22 mouse cellular contexts compared by ENCODE assay signal in genomic region chr11:3935135-3935534, GRCm38 (mm10). TPM values are rescaled to one million over a fixed set of nuclear protein-coding genes. Genes with fewer than 3 reads are reported as not detected.
DNase-seq lines count a peak whose midpoint lies in the region; ATAC-seq lines count a peak whose summit lies in the region.
"Had no signal": no experiment of that assay in that cellular context is flagged by ENCODE, and none has a peak within 500 bp of the region (broad histone marks: within the 10 kb centered on the region; RNA-seq: fewer than 3 reads in every experiment).

No protein-coding gene starts in this region.

- peak; percentile 45 for DNase-seq in kidney, adult 18-20 months
- DNase-seq in testis, postnatal 10 days (ENCODE audit: low spot score): peak; percentile 33
- no peak for DNase-seq in testis, postnatal 14 days (ENCODE audit: low spot score)
- peak; percentile 46 for DNase-seq in kidney, postnatal 14 days
- no peak for DNase-seq in left cerebral cortex, adult 18-20 months (ENCODE audit: low spot score in 2 of 2)
- DNase-seq in natural killer cell, adult 2 months (ENCODE audit: low spot score in 2 of 2): no peak
- DNase-seq: adrenal gland, adult 2 months; adrenal gland, postnatal 25 days; cerebellum, adult 2 months; cerebellum, postnatal 14 days; embryo, embryonic 11 days; gastrocnemius, adult 2 months; heart, adult 2 months had no signal

- H3K4me1 ChIP-seq in kidney, embryonic 14.5 days (ENCODE audit: control insufficient read depth, insufficient read depth, low read length): peaks cover 6% of the 10 kb centered on the region; the same call in 1 of the 2 replicates

- no peak overlapping the region for H3K27ac ChIP-seq in kidney, embryonic 14.5 days (ENCODE audit: low read depth, low read length)
- H3K27ac ChIP-seq: embryonic facial prominence, embryonic 15.5 days; forebrain, embryonic 10.5 days; gastrocnemius, adult 2 months; heart, adult 2 months; hindbrain, embryonic 10.5 days; hindbrain, embryonic 14.5 days had no signal

- 66% methylated on average over 4 of the region's 4 CpGs for WGBS in kidney, embryonic 14.5 days

- H3K9ac ChIP-seq in kidney, embryonic 14.5 days (ENCODE audit: low read depth, low read length): no peak overlapping the region
- H3K9ac ChIP-seq: embryonic facial prominence, embryonic 15.5 days; hindbrain, embryonic 14.5 days had no signal

- H3K9me3 ChIP-seq in kidney, embryonic 14.5 days (ENCODE audit: control insufficient read depth, low read length): no peaks in the 10 kb centered on the region
- H3K9me3 ChIP-seq: embryonic facial prominence, embryonic 15.5 days; forebrain, embryonic 10.5 days; hindbrain, embryonic 10.5 days had no signal

- ATAC-seq in kidney, embryonic 14.5 days (ENCODE audit: low FRiP score, low TSS enrichment): no peak
- ATAC-seq: forebrain, embryonic 14.5 days had no signal

- no peak overlapping the region for H3K4me2 ChIP-seq in kidney, embryonic 14.5 days (replicated peaks; ENCODE audit: low read depth, low read length)
- H3K4me2 ChIP-seq: embryonic facial prominence, embryonic 15.5 days; heart, embryonic 11.5 days; hindbrain, embryonic 14.5 days had no signal

- H3K27me3 ChIP-seq in kidney, embryonic 14.5 days (ENCODE audit: control insufficient read depth, insufficient read depth, low read length): no peaks in the 10 kb centered on the region
- H3K27me3 ChIP-seq: embryonic facial prominence, embryonic 15.5 days had no signal

- H3K4me3 ChIP-seq in kidney, embryonic 14.5 days (ENCODE audit: low read length): no peak overlapping the region
- H3K4me3 ChIP-seq: embryonic facial prominence, embryonic 15.5 days; erythroblast, embryonic 14.5 days; forebrain, embryonic 10.5 days; gastrocnemius, adult 2 months; heart, adult 2 months; hindbrain, embryonic 10.5 days had no signal

- no peaks in the 10 kb centered on the region for H3K36me3 ChIP-seq in kidney, embryonic 14.5 days (ENCODE audit: control insufficient read depth, insufficient read depth, low read length)
- H3K36me3 ChIP-seq: embryonic facial prominence, embryonic 15.5 days; forebrain, embryonic 10.5 days; hindbrain, embryonic 10.5 days had no signal

RNA-seq across cellular contexts. Expression of gene Tcn2, which starts 3.2 kb away (rescaled TPM):
- 49.7 and 61.8 TPM in 2 replicates for polyA plus RNA-seq in kidney, embryonic 14.5 days (2014; fragmentation: Nextera tagmentation; extraction: Ambion mirVana)
- 10 to 100 TPM; 15.9 to 19.6 TPM for total RNA-seq in left cerebral cortex, adult 18-20 months (2021)

RNA-seq across cellular contexts. Expression of gene Slc35e4, which starts 20.7 kb away (rescaled TPM):
- polyA plus RNA-seq in kidney, embryonic 14.5 days (2014; fragmentation: Nextera tagmentation; extraction: Ambion mirVana): 3.0 and 3.8 TPM in 2 replicates
- total RNA-seq in left cerebral cortex, adult 18-20 months (2021): 10 to 100 TPM; 19.0 to 20.0 TPM

RNA-seq across cellular contexts. Expression of gene Pes1, which starts 28.6 kb away (rescaled TPM):
- polyA plus RNA-seq in kidney, embryonic 14.5 days (2014; fragmentation: Nextera tagmentation; extraction: Ambion mirVana): 60.7 and 81.2 TPM in 2 replicates
- total RNA-seq in left cerebral cortex, adult 18-20 months (2021): 10 to 100 TPM; 40.0 to 43.2 TPM

RNA-seq across cellular contexts. Expression of gene Dusp18, which starts 40.1 kb away (rescaled TPM):
- polyA plus RNA-seq in kidney, embryonic 14.5 days (2014; fragmentation: Nextera tagmentation; extraction: Ambion mirVana): 10.0 and 14.7 TPM in 2 replicates
- 10 to 100 TPM; 19.9 to 24.0 TPM for total RNA-seq in left cerebral cortex, adult 18-20 months (2021)
- polyA plus RNA-seq: erythroblast, embryonic 14.5 days had no signal

RNA-seq across cellular contexts. Expression of gene 4921536K21Rik, which starts 40.2 kb away (rescaled TPM):
- polyA plus RNA-seq in kidney, embryonic 14.5 days (2014; fragmentation: Nextera tagmentation; extraction: Ambion mirVana): 0.20 and 0.40 TPM in 2 replicates
- total RNA-seq in left cerebral cortex, adult 18-20 months (2021): under 1 TPM; 0.37 to 0.54 TPM
- total RNA-seq: common myeloid progenitor, adult 5-6 weeks had no signal
- polyA plus RNA-seq: heart, embryonic 11.5 days had no signal

Comparison
In these comparisons a context has a peak if more than half of its experiments do, and no peak if none do; other contexts are left out.
1. DNase-seq: peak in kidney, adult 18-20 months (single experiment), testis, postnatal 10 days (single experiment) and kidney, postnatal 14 days (single experiment); none in testis, postnatal 14 days (single experiment), left cerebral cortex, adult 18-20 months (0 of 2) and natural killer cell, adult 2 months (0 of 2).